Mouse (Mus musculus) olfactory bulb, adult 2 months (tissue): Measurements from ENCODE around the gene Rab30. TPM values are rescaled to one million over a fixed set of nuclear protein-coding genes. Genes with fewer than 3 reads are reported as not detected.

Source experiments
- H3K27ac ChIP-seq: fragments of 200-500 bp; 2 replicates; pipeline ENCODE4 v1.5.1; 2012; ENCODE audit warnings: low read depth, low read length; ENCODE audit not compliant: insufficient read depth
- H3K4me1 ChIP-seq: fragments of 200-500 bp; 2 replicates; pipeline ENCODE4 v1.6.1; 2012; ENCODE audit warnings: low read length; ENCODE audit not compliant: control insufficient read depth, insufficient read depth
- H3K4me3 ChIP-seq: fragments of 200-500 bp; 2 replicates; pipeline ENCODE4 v1.5.1; 2012; ENCODE audit warnings: mild to moderate bottlenecking, low read depth, low read length, moderate library complexity; ENCODE audit not compliant: insufficient read depth
- CTCF ChIP-seq: fragments of 200-500 bp; IDR thresholded peaks from 2 replicates; pipeline ENCODE4 v1.5.1; 2012; ENCODE audit warnings: low read depth, mild to moderate bottlenecking, low read length, moderate library complexity; ENCODE audit not compliant: insufficient read depth
- POLR2A ChIP-seq: fragments of 200-500 bp; IDR thresholded peaks from 2 replicates; pipeline ENCODE4 v1.6.1; 2012; ENCODE audit warnings: mild to moderate bottlenecking, low read depth, low read length, moderate library complexity; ENCODE audit not compliant: insufficient read depth
- WGBS: fragments of 180-500 bp; shearing (Covaris S2); methylation state at CpG from one replicate; pipeline ENCODE4 v1.1.7; 2018; 5-methylcytosine and 5-hydroxymethylcytosine counted together
- polyA plus RNA-seq: library from polyadenylated mRNA; stranded (reverse); fragments of >200 nt; gene quantifications from 2 replicates; pipeline ENCODE4 v1.2.4, GENCODE M21; 2012; ENCODE audit warnings: low replicate concordance; ENCODE audit not compliant: missing spikeins, insufficient read depth, insufficient read length

Rab30 gene
- polyA plus RNA-seq, 1 experiment, result not detected

- Histone ChIP-seq H3K27ac (no peak overlapping the region), H3K4me1 (peaks cover 13% of the 10 kb centered on the region), H3K4me3 (0 out of 2 replicates have a peak overlapping the region, but pooled peaks have one; percentile 5)
- 40% methylated on average over 9 of the region's 9 CpGs for WGBS
- TF ChIP-seq POLR2A (no peak), CTCF (no peak)
Observed at GRCm38 (mm10) chr7:92782511-92782910, 41.1 kb downstream of the Rab30 start.

- Histone ChIP-seq H3K4me1 (peaks cover 9% of the 10 kb centered on the region; the same call in 1 of the 2 replicates), H3K4me3 (no peak overlapping the region), H3K27ac (peak overlapping the region; percentile 6; the same call in 1 of the 2 replicates)
- no peak for TF ChIP-seq CTCF
- TF ChIP-seq POLR2A, result no peak
- 62% methylated on average over 12 of the region's 12 CpGs for WGBS
Observed at GRCm38 (mm10) chr7:92783166-92783806, 41.9 kb downstream of the Rab30 start.

GRCm38 (mm10) chr7:92783914-92784313, 42.5 kb downstream of the Rab30 start:
- Histone ChIP-seq H3K27ac (no peak overlapping the region; the same call in 1 of the 2 replicates), H3K4me3 (no peak overlapping the region), H3K4me1 (peaks cover 9% of the 10 kb centered on the region; the same call in 1 of the 2 replicates)
- WGBS, result 74% methylated on average over 11 of the region's 11 CpGs
- TF ChIP-seq POLR2A, result no peak
- TF ChIP-seq CTCF, result no peak

- WGBS, result 60% methylated on average over 5 of the region's 5 CpGs
- H3K27ac ChIP-seq, result no peak overlapping the region
- TF ChIP-seq CTCF (no peak), POLR2A (no peak)
- no peak overlapping the region for H3K4me3 ChIP-seq
- peaks cover 6% of the 10 kb centered on the region for H3K4me1 ChIP-seq
Observed at GRCm38 (mm10) chr7:92795749-92796148, 54.3 kb downstream of the Rab30 start.

GRCm38 (mm10) chr7:92796813-92797212, 55.4 kb downstream of the Rab30 start:
- TF ChIP-seq CTCF (no peak), POLR2A (no peak)
- 74% methylated on average over 8 of the region's 8 CpGs for WGBS
- H3K4me1 ChIP-seq, result peaks cover 6% of the 10 kb centered on the region

GRCm38 (mm10) chr7:92799665-92800595, 58.5 kb downstream of the Rab30 start:
- 46% methylated on average over 10 of the region's 10 CpGs for WGBS
- H3K27ac ChIP-seq, result no peak overlapping the region

More at GRCm38 (mm10) chr7:92796813-92797212, 55.4 kb downstream of the Rab30 start:
- Histone ChIP-seq H3K4me3 (no peak overlapping the region), H3K27ac (no peak overlapping the region)

GRCm38 (mm10) chr7:92802158-92802557, 60.8 kb downstream of the Rab30 start:
- no peak overlapping the region for H3K27ac ChIP-seq
- TF ChIP-seq CTCF, result no peak
- TF ChIP-seq POLR2A, result no peak
- 80% methylated on average over 4 of the region's 4 CpGs for WGBS

More at GRCm38 (mm10) chr7:92799665-92800595, 58.5 kb downstream of the Rab30 start:
- Histone ChIP-seq H3K4me1 (peaks cover 6% of the 10 kb centered on the region), H3K4me3 (no peak overlapping the region)
- TF ChIP-seq POLR2A (no peak), CTCF (no peak)

GRCm38 (mm10) chr7:92803191-92803590, 61.8 kb downstream of the Rab30 start:
- WGBS, result 30% methylated on average over 1 of the region's 1 CpGs
- TF ChIP-seq CTCF, result no peak
- TF ChIP-seq POLR2A, result no peak
- H3K4me1 ChIP-seq, result peaks cover 12% of the 10 kb centered on the region
- no peak overlapping the region for H3K27ac ChIP-seq
- H3K4me3 ChIP-seq, result no peak overlapping the region

More at GRCm38 (mm10) chr7:92802158-92802557, 60.8 kb downstream of the Rab30 start:
- Histone ChIP-seq H3K4me1 (peaks cover 12% of the 10 kb centered on the region), H3K4me3 (no peak overlapping the region)

- peaks cover 8% of the 10 kb centered on the region for H3K4me1 ChIP-seq
- 89% methylated on average over 9 of the region's 9 CpGs for WGBS
- H3K4me3 ChIP-seq, result no peak overlapping the region
- TF ChIP-seq POLR2A (no peak), CTCF (no peak)
- no peak overlapping the region for H3K27ac ChIP-seq
Observed at GRCm38 (mm10) chr7:92804919-92805668, 63.7 kb downstream of the Rab30 start.
